Mouse (Mus musculus): ENCODE data around the gene Olfr128. TPM values are rescaled to one million over a fixed set of nuclear protein-coding genes. Genes with fewer than 3 reads are reported as not detected.
"Not testable (repeated sequence)": the region's sequence is repeated elsewhere in the genome, so short reads cannot be mapped to it uniquely, and the experiment has no call there.

Gene Olfr128
- not detected for total RNA-seq (2021)

DNA sequence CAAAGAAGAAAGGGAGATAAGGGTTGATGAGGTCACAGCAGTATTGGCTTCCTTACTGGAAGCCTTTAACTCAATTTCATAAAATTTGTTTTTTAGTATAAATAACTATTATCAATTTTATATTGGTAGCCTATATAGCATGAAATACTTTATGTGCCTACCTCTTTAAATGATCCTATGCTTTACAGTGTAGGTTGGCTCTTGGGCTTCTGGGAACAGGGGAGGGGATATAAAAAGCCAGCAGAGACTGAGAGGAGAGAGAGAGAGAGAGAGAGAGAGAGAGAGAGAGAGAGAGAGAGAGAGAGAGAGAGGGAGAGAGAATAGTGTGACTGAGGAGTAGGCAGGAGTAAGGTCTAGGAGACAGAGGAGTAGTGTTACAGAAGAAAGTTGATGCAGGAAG is at the start of gene Olfr128:
Olfr128 (plus strand) TSS at position 301 of the 400 bp plus-strand sequence.
- no peak for DNase-seq
- intact Hi-C loops (cut with DNase I) = no loop called here

DNA sequence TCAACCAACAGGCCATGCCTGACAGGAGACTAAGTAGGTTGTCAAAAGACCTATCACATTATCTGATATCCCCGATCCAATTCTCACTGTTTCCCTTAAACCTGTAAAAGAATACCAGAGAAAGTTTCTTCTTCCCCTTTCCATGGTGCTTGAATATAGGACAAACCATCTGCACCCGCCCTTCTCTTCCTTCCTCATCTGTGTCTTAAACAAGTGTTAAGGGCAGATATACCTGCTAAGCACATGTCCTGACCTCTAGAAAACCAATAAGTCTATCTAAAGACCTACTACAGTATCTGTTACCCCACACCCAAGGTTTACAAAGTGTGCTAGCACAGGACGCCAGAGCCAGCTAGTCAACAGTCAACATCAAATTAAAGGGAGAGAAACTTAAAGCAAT is 46.5 kb upstream of the Olfr128 start:
- intact Hi-C loops (cut with DNase I) = no loop called here
- no peak for DNase-seq

DNA sequence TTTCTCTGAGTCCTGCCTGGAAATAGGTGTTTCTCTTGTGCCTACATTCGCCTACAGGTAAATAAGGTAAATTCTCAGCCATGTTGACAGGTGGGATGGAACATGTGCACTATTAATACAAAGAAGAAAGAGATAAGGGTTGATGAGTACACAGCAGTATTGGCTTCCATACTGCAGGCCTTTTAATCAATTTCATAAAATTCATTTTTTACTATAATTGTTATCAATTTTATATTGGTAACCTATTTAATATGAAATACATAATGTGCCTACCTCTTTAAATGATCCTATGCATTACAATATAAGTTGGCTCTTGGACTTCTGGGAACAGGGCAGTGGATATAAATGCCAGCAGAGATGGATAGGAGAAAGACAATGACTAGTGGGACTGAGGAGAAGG is 20.2 kb upstream of the Olfr128 start, which contains the start of gene Olfr127:
Olfr127 (plus strand) TSS at position 301 of the 400 bp plus-strand sequence.
- DNase-seq = no peak
- intact Hi-C loops (cut with DNase I) = no loop called here

DNA sequence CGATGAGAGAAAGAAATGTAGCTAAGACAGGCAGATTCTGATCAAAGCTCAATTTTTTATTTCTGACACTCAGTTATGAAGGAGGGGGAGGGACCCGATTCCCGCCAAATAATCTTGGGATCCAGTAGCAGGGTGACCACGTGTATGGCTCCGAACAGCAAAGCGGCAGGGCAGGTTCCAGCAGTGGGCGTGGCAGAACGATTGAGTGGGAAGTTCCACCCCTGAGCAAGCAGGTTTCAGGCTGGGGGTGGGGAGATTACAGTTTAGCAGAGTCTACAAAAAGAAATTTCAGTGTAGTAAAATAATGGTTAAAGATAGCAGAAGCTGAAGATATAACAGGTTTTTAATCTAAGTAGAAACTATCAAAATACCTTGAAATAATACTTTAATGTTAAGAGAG is 13.5 kb upstream of the Olfr128 start:
- intact Hi-C loops (cut with DNase I) = not testable (repeated sequence)

DNA sequence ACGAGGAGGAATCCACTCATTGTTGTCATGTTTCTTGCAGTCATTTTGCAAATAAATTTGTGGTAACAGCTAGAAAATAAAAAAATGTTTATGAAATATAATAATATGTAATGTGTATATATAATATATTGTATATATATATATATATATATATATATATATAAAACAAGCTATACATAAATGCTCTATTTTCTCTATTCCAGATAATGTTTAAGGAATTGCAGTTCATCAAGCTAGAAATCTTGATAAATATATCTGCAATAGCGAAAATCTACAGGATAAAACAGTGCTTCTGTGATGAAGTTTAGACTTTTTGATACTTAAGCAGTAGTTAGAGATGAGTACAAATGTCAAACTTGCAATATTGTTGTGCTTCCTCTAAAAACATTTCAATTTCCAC is 32.6 kb downstream of the Olfr128 start, which contains the start of gene Olfr761:
Olfr761 (minus strand) TSS at position 101 of the 400 bp plus-strand sequence.
- intact Hi-C loops (cut with DNase I) = no loop called here
- no peak for DNase-seq

More for the DNA sequence above, 13.5 kb upstream of the Olfr128 start:
- not testable (repeated sequence) for DNase-seq

DNA sequence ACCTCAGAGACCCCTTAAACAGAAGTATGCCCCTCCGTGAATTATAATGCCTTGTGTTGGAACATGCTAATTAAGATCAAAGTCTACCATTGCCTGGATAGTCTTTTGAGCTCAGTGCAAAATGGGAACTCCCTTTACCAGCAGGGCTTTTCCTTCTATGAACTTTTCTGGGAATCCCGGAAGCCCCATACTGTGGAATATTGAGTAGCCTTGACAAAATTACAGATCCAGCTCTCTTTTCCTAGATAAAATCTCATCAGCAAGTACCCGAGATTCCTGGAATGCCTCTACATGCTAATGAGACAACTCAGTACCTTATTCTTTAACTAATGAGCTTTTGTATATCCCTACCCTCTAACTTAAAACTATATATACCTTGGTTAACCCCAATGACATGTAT is 53.2 kb downstream of the Olfr128 start:
- intact Hi-C loops (cut with DNase I) = no loop called here
- DNase-seq = no peak

Other genes with a start within 250 kb of the Olfr128 start
- gene Olfr119, start 224.0 kb upstream of the Olfr128 start, total RNA-seq (2021) = not detected
- not detected for gene Olfr120, start 198.7 kb upstream of the Olfr128 start, total RNA-seq (2021)
- not detected for gene Olfr121, start 171.7 kb upstream of the Olfr128 start, total RNA-seq (2021)
- gene Olfr122, start 151.9 kb upstream of the Olfr128 start, total RNA-seq (2021) = not detected
- gene Olfr123, start 127.0 kb upstream of the Olfr128 start, total RNA-seq (2021) = not detected
- gene Olfr124, start 120.7 kb upstream of the Olfr128 start, total RNA-seq (2021) = not detected
- gene Olfr125, start 87.6 kb upstream of the Olfr128 start, total RNA-seq (2021) = not detected
- gene Olfr126, start 73.1 kb upstream of the Olfr128 start, total RNA-seq (2021) = not detected
- gene Olfr127, start 20.1 kb upstream of the Olfr128 start, total RNA-seq (2021) = not detected
- not detected for gene Olfr761, start 32.5 kb downstream of the Olfr128 start, total RNA-seq (2021)
- not detected for gene Olfr129, start 139.5 kb downstream of the Olfr128 start, total RNA-seq (2021)
- gene Olfr130, start 143.4 kb downstream of the Olfr128 start, total RNA-seq (2021) = not detected
- gene Olfr131, start 168.1 kb downstream of the Olfr128 start, total RNA-seq (2021) = not detected
- gene Olfr132, start 214.0 kb downstream of the Olfr128 start, total RNA-seq (2021) = not detected
- not detected for gene Olfr133, start 224.7 kb downstream of the Olfr128 start, total RNA-seq (2021)

All from left cerebral cortex, postnatal 4 days (tissue).